Mouse (Mus musculus): Measurements from ENCODE around the gene Fbxo24. TPM values are rescaled to one million over a fixed set of nuclear protein-coding genes. Genes with fewer than 3 reads are reported as not detected.

The Fbxo24 gene
- under 1 TPM; 0.42 to 0.76 TPM for polyA plus RNA-seq (2017; shearing (Covaris generic))

GRCm38 (mm10) chr5:137628498-137629305 lies at the start of gene Fbxo24, which contains the start of the genes Lrch4 and Gm20605:
Gene Fbxo24 (minus strand): TSS chr5:137629002.
Gene Lrch4 (plus strand): TSS chr5:137629121.
Gene Gm20605 (plus strand): TSS chr5:137629175.

DNA sequence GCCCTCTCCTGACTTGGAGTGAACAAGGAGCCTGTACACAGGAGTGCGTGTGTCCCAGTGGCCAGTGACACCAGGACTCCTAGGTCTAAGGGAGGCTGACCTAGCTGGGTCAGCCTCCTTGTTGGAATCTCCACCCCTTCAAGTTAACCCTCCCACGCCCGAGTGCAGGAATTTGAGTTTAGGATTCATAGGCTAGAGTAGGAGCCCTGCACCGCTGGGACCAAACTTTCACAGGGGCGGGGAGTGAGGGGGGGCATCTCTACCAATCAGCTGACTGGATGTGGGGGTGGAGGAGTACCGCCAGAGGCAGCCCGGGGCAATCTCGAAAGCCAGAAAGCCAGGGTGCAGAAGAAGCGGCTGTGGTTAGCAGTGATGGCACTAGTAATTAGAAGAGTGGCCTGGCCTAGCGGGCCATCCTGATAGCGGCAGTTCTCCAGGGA lies 16.9 kb upstream of the Fbxo24 start, which contains the start of gene Irs3:
Gene Irs3, minus strand, starts transcription at position 63 of the 440 bp plus-strand sequence.

GRCm38 (mm10) chr5:137641054-137641453 lies 12.3 kb upstream of the Fbxo24 start, which contains the start of gene Sap25:
Gene Sap25 (plus strand): TSS chr5:137641334.

DNA sequence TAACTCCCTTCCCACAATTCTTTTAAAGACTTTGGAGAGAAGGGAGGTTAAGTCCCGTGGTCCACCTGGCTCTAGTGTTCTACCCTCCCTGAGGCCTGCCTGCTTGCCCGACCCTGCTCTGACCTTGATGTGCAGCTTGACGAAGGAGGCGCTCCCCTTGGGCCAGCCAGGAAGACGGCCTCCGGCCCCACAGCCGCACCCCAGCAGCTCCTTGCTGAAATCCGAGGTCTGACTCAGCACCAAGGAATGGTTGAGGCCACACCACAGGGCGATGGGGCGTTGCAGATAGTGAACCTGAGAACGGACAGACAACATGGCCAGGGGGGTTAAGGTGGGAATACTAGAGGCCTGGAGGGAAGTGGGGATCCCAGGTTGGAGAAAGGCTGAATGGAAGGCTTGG lies 15.3 kb downstream of the Fbxo24 start, which contains the start of gene Pcolce:
Gene Pcolce, minus strand, starts transcription at position 235 of the 400 bp plus-strand sequence.

DNA sequence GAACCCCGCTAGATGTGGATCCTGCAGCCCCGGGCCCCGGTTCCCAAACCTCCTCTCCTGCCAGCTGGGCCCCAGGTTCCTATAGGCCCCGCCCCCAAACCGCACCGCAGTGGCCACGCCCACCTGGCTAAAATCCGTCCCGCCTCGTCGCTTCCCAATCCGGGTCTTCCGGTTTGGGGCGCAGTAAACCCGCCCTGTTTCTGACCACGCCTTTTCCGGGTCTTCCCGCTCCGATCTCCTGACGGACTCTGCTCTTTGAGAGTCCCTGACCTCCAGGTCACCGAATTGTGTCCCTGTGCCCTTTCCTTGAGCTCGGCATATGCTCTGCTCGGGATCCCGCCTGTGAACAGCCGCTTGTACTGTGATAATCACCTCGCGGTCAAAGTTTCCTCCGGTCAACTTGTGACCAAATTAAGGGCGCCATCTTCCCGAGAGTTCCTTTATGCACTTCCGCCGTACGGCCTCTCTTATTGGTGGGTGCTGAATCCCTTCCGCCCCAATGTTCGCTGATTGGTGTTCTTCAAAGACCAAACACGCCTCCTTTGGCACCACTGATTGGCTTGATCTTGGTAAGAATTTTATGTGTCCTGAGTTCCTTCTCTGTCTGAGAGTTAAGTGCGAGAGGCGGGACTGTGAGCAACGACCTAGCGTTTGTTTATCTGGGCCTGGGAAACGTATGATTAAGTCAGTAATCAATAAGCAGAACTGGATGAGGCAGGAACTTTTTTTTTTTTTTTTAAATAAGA lies 28.0 kb downstream of the Fbxo24 start, which contains the start of gene Mospd3:
Gene Mospd3, minus strand, starts transcription at position 440 of the 746 bp plus-strand sequence.

GRCm38 (mm10) chr5:137569665-137570064 lies 59.1 kb downstream of the Fbxo24 start, which contains the start of gene Tfr2:
Gene Tfr2 (plus strand): TSS chr5:137569840.

Other genes with a start within 250 kb of the Fbxo24 start
- gene Zan, start 151.9 kb downstream of the Fbxo24 start, polyA plus RNA-seq (2017; shearing (Covaris generic)): under 1 TPM; 0.06 to 0.33 TPM
- gene Pop7, start 126.5 kb downstream of the Fbxo24 start, polyA plus RNA-seq (2017; shearing (Covaris generic)): 10 to 100 TPM; 47.8 to 57.7 TPM
- gene Gigyf1, start 110.5 kb downstream of the Fbxo24 start, polyA plus RNA-seq (2017; shearing (Covaris generic)): 10 to 100 TPM in 1 of 2 experiments, 1 to 10 TPM in 1; 8.3 to 15.9 TPM
- not detected for gene Epo, start 95.8 kb downstream of the Fbxo24 start, polyA plus RNA-seq (2017; shearing (Covaris generic))
- 100 to 1,000 TPM; 290 to 376 TPM for gene Gnb2, start 95.5 kb downstream of the Fbxo24 start, polyA plus RNA-seq (2017; shearing (Covaris generic))
- not detected for gene Actl6b, start 75.5 kb downstream of the Fbxo24 start, polyA plus RNA-seq (2017; shearing (Covaris generic))
- gene Tfr2, start 59.2 kb downstream of the Fbxo24 start, polyA plus RNA-seq (2017; shearing (Covaris generic)): 1 to 10 TPM in 1 of 2 experiments, not detected in 1; 1.2 TPM
- 100 to 1,000 TPM; 105 to 118 TPM for gene Mospd3, start 27.9 kb downstream of the Fbxo24 start, polyA plus RNA-seq (2017; shearing (Covaris generic))
- under 1 TPM; 0.75 to 0.98 TPM for gene Pcolce, start 15.2 kb downstream of the Fbxo24 start, polyA plus RNA-seq (2017; shearing (Covaris generic))
- gene Lrch4, start 119 bp upstream of the Fbxo24 start, polyA plus RNA-seq (2017; shearing (Covaris generic)): 100 to 1,000 TPM; 199 to 234 TPM
- 10 to 100 TPM; 51.3 to 58.0 TPM for gene Gm20605, start 173 bp upstream of the Fbxo24 start, polyA plus RNA-seq (2017; shearing (Covaris generic))
- 10 to 100 TPM; 87.4 to 94.1 TPM for gene Sap25, start 12.3 kb upstream of the Fbxo24 start, polyA plus RNA-seq (2017; shearing (Covaris generic))
- not detected for gene Irs3, start 16.7 kb upstream of the Fbxo24 start, polyA plus RNA-seq (2017; shearing (Covaris generic))
- gene Agfg2, start 55.7 kb upstream of the Fbxo24 start, polyA plus RNA-seq (2017; shearing (Covaris generic)): 10 to 100 TPM; 18.7 to 27.2 TPM
- under 1 TPM; 0.80 to 0.97 TPM for gene Nyap1, start 112.6 kb upstream of the Fbxo24 start, polyA plus RNA-seq (2017; shearing (Covaris generic))
- 100 to 1,000 TPM; 347 to 409 TPM for gene Tsc22d4, start 116.7 kb upstream of the Fbxo24 start, polyA plus RNA-seq (2017; shearing (Covaris generic))
- 100 to 1,000 TPM; 105 to 113 TPM for gene Ppp1r35, start 149.8 kb upstream of the Fbxo24 start, polyA plus RNA-seq (2017; shearing (Covaris generic))
- gene Mepce, start 158.7 kb upstream of the Fbxo24 start, polyA plus RNA-seq (2017; shearing (Covaris generic)): 10 to 100 TPM; 32.6 to 35.7 TPM
- gene Zcwpw1, start 158.8 kb upstream of the Fbxo24 start, polyA plus RNA-seq (2017; shearing (Covaris generic)): 10 to 100 TPM in 1 of 2 experiments, 1 to 10 TPM in 1; 6.7 to 12.5 TPM
- 1 to 10 TPM in 1 of 2 experiments, under 1 TPM in 1; 0.70 to 1.2 TPM for gene Pilra, start 207.3 kb upstream of the Fbxo24 start, polyA plus RNA-seq (2017; shearing (Covaris generic))
- 1 to 10 TPM in 1 of 2 experiments, under 1 TPM in 1; 0.58 to 1.5 TPM for gene Pilrb1, start 229.1 kb upstream of the Fbxo24 start, polyA plus RNA-seq (2017; shearing (Covaris generic))
- 1 to 10 TPM in 1 of 2 experiments, under 1 TPM in 1; 0.44 to 1.6 TPM for gene Pilrb2, start 242.8 kb upstream of the Fbxo24 start, polyA plus RNA-seq (2017; shearing (Covaris generic))